Mouse (Mus musculus): ENCODE measurements around the gene Lrp6. TPM values are rescaled to one million over a fixed set of nuclear protein-coding genes. Genes with fewer than 3 reads are reported as not detected.

The Lrp6 gene
- polyA plus RNA-seq, 1 experiment from 2014 or later = 10.1 TPM

GRCm38 (mm10) chr6:134599239-134599638 is 32.5 kb upstream of the Lrp6 start:
- no peak overlapping the region for H3K9ac ChIP-seq (replicated peaks)
- WGBS (ENCODE audit: insufficient replicate concordance) = 40% methylated on average over 1 of the region's 1 CpGs
- H3K4me2 ChIP-seq (ENCODE audit: low read depth, low read length) = no peak overlapping the region
- TF ChIP-seq CTCF (IDR thresholded peaks at IDR 0.05; ENCODE audit: low read depth) = no peak
- no peak for TF ChIP-seq EP300 (IDR thresholded peaks at IDR 0.05; ENCODE audit: low read depth)
- H3K36me3 ChIP-seq (replicated peaks; ENCODE audit: insufficient read depth, low read length) = no peaks in the 10 kb centered on the region
- no peak for DNase-seq
- H3K4me3 ChIP-seq (ENCODE audit: low read depth, low read length) = no peak overlapping the region
- H3K27me3 ChIP-seq (ENCODE audit: insufficient read depth, low read length) = no peaks in the 10 kb centered on the region
- no peaks in the 10 kb centered on the region for H3K9me3 ChIP-seq (ENCODE audit: low read length)
- peaks cover 14% of the 10 kb centered on the region for H3K4me1 ChIP-seq (ENCODE audit: insufficient read depth)
- no peak for ATAC-seq
- no peak overlapping the region for H3K27ac ChIP-seq (ENCODE audit: low read depth)

GRCm38 (mm10) chr6:134597651-134598229 is 31.0 kb upstream of the Lrp6 start:
- Histone ChIP-seq H3K9ac (replicated peaks) (no peak overlapping the region), H3K36me3 (replicated peaks; ENCODE audit: insufficient read depth, low read length) (no peaks in the 10 kb centered on the region), H3K27me3 (ENCODE audit: insufficient read depth, low read length) (no peaks in the 10 kb centered on the region), H3K4me2 (ENCODE audit: low read depth, low read length) (no peak overlapping the region), H3K4me3 (ENCODE audit: low read depth, low read length) (no peak overlapping the region), H3K4me1 (ENCODE audit: insufficient read depth) (peaks cover 14% of the 10 kb centered on the region), H3K9me3 (ENCODE audit: low read length) (no peaks in the 10 kb centered on the region), H3K27ac (ENCODE audit: low read depth) (peak overlapping the region; percentile 52; the same call in 1 of the 2 replicates)
- 61% methylated on average over 6 of the region's 6 CpGs for WGBS (ENCODE audit: insufficient replicate concordance)
- ATAC-seq = peak; percentile 19; the same call in 1 of the 2 replicates
- DNase-seq = no peak
- no peak for TF ChIP-seq EP300 (IDR thresholded peaks at IDR 0.05; ENCODE audit: low read depth)
- no peak for TF ChIP-seq CTCF (IDR thresholded peaks at IDR 0.05; ENCODE audit: low read depth)

- TF ChIP-seq CTCF (IDR thresholded peaks at IDR 0.05; ENCODE audit: low read depth) = no peak
- TF ChIP-seq EP300 (IDR thresholded peaks at IDR 0.05; ENCODE audit: low read depth) = no peak; the same call in 1 of the 2 replicates
- H3K27ac ChIP-seq (ENCODE audit: low read depth) = no peak overlapping the region
- H3K27me3 ChIP-seq (ENCODE audit: insufficient read depth, low read length) = no peaks in the 10 kb centered on the region
- H3K4me1 ChIP-seq (ENCODE audit: insufficient read depth) = peaks cover 10% of the 10 kb centered on the region
- 0 out of 2 replicates have a peak overlapping the region, but pooled peaks have one; percentile 4 for H3K4me3 ChIP-seq (ENCODE audit: low read depth, low read length)
- H3K4me2 ChIP-seq (ENCODE audit: low read depth, low read length) = peak overlapping the region; percentile 54
- DNase-seq (peak; percentile 31), ATAC-seq (peak; percentile 57)
- H3K9ac ChIP-seq (replicated peaks) = no peak overlapping the region
- WGBS (ENCODE audit: insufficient replicate concordance) = 29% methylated on average over 21 of the region's 21 CpGs
- H3K9me3 ChIP-seq (ENCODE audit: low read length) = no peaks in the 10 kb centered on the region
- H3K36me3 ChIP-seq (replicated peaks; ENCODE audit: insufficient read depth, low read length) = no peaks in the 10 kb centered on the region
Observed at GRCm38 (mm10) chr6:134594569-134595442, 28.0 kb upstream of the Lrp6 start.

- Histone ChIP-seq H3K9me3 (ENCODE audit: low read length) (no peaks in the 10 kb centered on the region), H3K4me2 (ENCODE audit: low read depth, low read length) (no peak overlapping the region), H3K4me1 (ENCODE audit: insufficient read depth) (peaks cover 7% of the 10 kb centered on the region), H3K27me3 (ENCODE audit: insufficient read depth, low read length) (no peaks in the 10 kb centered on the region), H3K9ac (replicated peaks) (no peak overlapping the region), H3K27ac (ENCODE audit: low read depth) (no peak overlapping the region), H3K36me3 (replicated peaks; ENCODE audit: insufficient read depth, low read length) (no peaks in the 10 kb centered on the region), H3K4me3 (ENCODE audit: low read depth, low read length) (no peak overlapping the region)
- DNase-seq (no peak), ATAC-seq (no peak)
- TF ChIP-seq CTCF (IDR thresholded peaks at IDR 0.05; ENCODE audit: low read depth) = no peak
- no peak for TF ChIP-seq EP300 (IDR thresholded peaks at IDR 0.05; ENCODE audit: low read depth)
- WGBS (ENCODE audit: insufficient replicate concordance) = 67% methylated on average over 2 of the region's 2 CpGs
Observed at GRCm38 (mm10) chr6:134591614-134592013, 24.8 kb upstream of the Lrp6 start.

GRCm38 (mm10) chr6:134586241-134586640 is 19.5 kb upstream of the Lrp6 start:
- Histone ChIP-seq H3K36me3 (replicated peaks; ENCODE audit: insufficient read depth, low read length) (no peaks in the 10 kb centered on the region), H3K27ac (ENCODE audit: low read depth) (no peak overlapping the region), H3K9ac (replicated peaks) (no peak overlapping the region), H3K27me3 (ENCODE audit: insufficient read depth, low read length) (no peaks in the 10 kb centered on the region), H3K4me1 (ENCODE audit: insufficient read depth) (no peaks in the 10 kb centered on the region), H3K4me2 (ENCODE audit: low read depth, low read length) (no peak overlapping the region), H3K4me3 (ENCODE audit: low read depth, low read length) (no peak overlapping the region), H3K9me3 (ENCODE audit: low read length) (0 out of 2 replicates have a peak, but pooled peaks cover 2% of the 10 kb centered on the region)
- DNase-seq (no peak), ATAC-seq (no peak)
- 78% methylated on average over 5 of the region's 5 CpGs for WGBS (ENCODE audit: insufficient replicate concordance)
- TF ChIP-seq EP300 (IDR thresholded peaks at IDR 0.05; ENCODE audit: low read depth) = no peak
- TF ChIP-seq CTCF (IDR thresholded peaks at IDR 0.05; ENCODE audit: low read depth) = no peak

GRCm38 (mm10) chr6:134584616-134585015 is 17.9 kb upstream of the Lrp6 start:
- H3K27ac ChIP-seq (ENCODE audit: low read depth) = no peak overlapping the region
- H3K36me3 ChIP-seq (replicated peaks; ENCODE audit: insufficient read depth, low read length) = no peaks in the 10 kb centered on the region
- no peaks in the 10 kb centered on the region for H3K27me3 ChIP-seq (ENCODE audit: insufficient read depth, low read length)
- no peak overlapping the region for H3K9ac ChIP-seq (replicated peaks)
- no peak overlapping the region for H3K4me2 ChIP-seq (ENCODE audit: low read depth, low read length)
- WGBS (ENCODE audit: insufficient replicate concordance) = 95% methylated on average over 2 of the region's 2 CpGs
- no peak overlapping the region for H3K4me3 ChIP-seq (ENCODE audit: low read depth, low read length)
- 0 out of 2 replicates have a peak, but pooled peaks cover 2% of the 10 kb centered on the region for H3K9me3 ChIP-seq (ENCODE audit: low read length)
- no peaks in the 10 kb centered on the region for H3K4me1 ChIP-seq (ENCODE audit: insufficient read depth)
- ATAC-seq = no peak
- TF ChIP-seq EP300 (IDR thresholded peaks at IDR 0.05; ENCODE audit: low read depth) = no peak
- no peak for TF ChIP-seq CTCF (IDR thresholded peaks at IDR 0.05; ENCODE audit: low read depth)
- DNase-seq = no peak
